Mouse (Mus musculus): ENCODE data around the gene Gm20425. TPM values are rescaled to one million over a fixed set of nuclear protein-coding genes. Genes with fewer than 3 reads are reported as not detected.
A peak's percentile ranks its signal among the peaks of the same experiment; 100 is the strongest.

Gm20425 gene
- polyA plus RNA-seq, 1 experiment from 2014 or later: 0.45 TPM

DNA sequence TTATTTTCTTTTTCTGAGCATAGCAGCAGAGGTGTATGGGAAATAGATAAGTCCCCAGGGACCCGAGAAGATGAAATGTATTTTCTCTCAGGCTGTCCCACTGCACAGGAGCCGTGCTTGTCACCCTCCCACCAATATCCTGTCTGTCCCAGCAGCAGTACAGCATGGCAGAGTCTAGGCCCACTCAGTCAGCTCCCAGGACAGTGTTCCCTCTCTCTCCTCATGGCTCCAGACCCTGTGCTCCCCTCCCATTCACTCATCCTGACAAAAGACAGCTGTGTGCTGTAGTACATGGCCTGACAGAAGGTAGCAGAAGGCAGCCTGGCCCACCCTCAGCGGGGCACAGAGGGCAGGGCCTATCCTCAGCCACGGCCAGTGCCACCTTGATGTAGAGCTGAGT, 86.2 kb downstream of the Gm20425 start:
- H3K27me3 ChIP-seq (replicated peaks; ENCODE audit: control insufficient read depth, insufficient read depth, low read length): no peaks in the 10 kb centered on the region
- no peak overlapping the region for H3K4me2 ChIP-seq (ENCODE audit: low read depth, low read length)
- no peak overlapping the region for H3K27ac ChIP-seq (replicated peaks; ENCODE audit: low read depth, low read length)
- ATAC-seq (ENCODE audit: low read depth) (peak; percentile 23; the same call in 1 of the 2 replicates), DNase-seq (ENCODE audit: low spot score) (no peak)
- no peaks in the 10 kb centered on the region for H3K36me3 ChIP-seq (ENCODE audit: control insufficient read depth, insufficient read depth, low read length)
- WGBS: 55% methylated on average over 3 of the region's 4 CpGs
- no peak overlapping the region for H3K4me3 ChIP-seq (ENCODE audit: low read depth, low read length)
- H3K9ac ChIP-seq (ENCODE audit: low read depth, low read length): no peak overlapping the region
- H3K9me3 ChIP-seq (ENCODE audit: control insufficient read depth, low read length): no peaks in the 10 kb centered on the region
- peaks cover 9% of the 10 kb centered on the region for H3K4me1 ChIP-seq (ENCODE audit: control insufficient read depth, insufficient read depth, low read length)

DNA sequence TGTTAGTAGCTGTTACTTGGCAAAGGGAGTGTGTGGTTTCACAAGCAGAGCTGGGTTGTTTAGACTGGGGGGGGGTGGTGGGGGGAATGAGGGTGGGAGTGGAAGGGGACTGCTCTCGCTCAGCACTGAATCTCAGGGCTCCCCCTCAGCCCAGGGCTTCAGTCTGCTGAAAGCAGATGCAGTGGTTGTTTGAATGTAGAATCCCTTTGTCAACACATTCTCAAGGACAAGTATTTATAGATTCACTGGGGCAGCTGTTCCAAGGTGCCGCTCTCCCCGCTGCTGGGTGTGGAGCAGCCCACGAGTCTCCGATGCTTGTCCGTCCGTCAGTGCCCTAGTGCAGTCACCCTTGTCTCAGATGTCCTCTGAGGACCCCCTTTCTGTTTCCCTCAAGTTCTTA, 88.8 kb downstream of the Gm20425 start:
- WGBS: 86% methylated on average over 7 of the region's 7 CpGs
- no peak for ATAC-seq (ENCODE audit: low read depth)

DNA sequence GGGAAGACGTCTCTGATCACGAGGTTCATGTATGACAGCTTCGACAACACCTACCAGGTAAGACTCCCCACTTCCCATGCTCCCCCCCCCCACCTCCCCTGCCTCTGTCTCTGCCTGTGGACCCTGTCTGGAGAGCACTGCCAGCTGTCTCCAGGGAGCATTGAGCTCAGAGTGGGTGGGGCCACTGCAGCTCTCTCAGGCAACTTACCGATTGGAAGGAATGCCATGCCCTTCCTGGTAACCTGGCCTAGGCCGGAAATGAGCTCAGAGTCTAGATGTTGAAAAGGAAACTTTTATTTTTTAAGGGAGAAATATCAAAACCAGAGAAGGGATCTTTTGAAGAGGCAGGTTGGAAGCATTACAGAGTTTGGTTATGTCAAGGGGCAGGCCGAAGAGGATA, 89.7 kb downstream of the Gm20425 start:
- no peaks in the 10 kb centered on the region for H3K36me3 ChIP-seq (ENCODE audit: control insufficient read depth, insufficient read depth, low read length)
- no peak overlapping the region for H3K27ac ChIP-seq (replicated peaks; ENCODE audit: low read depth, low read length)
- no peak overlapping the region for H3K9ac ChIP-seq (ENCODE audit: low read depth, low read length)
- no peak overlapping the region for H3K4me3 ChIP-seq (ENCODE audit: low read depth, low read length)
- H3K4me1 ChIP-seq (ENCODE audit: control insufficient read depth, insufficient read depth, low read length): peaks cover 5% of the 10 kb centered on the region
- WGBS: 71% methylated on average over 6 of the region's 6 CpGs
- no peak for DNase-seq (ENCODE audit: low spot score)
- no peaks in the 10 kb centered on the region for H3K9me3 ChIP-seq (ENCODE audit: control insufficient read depth, low read length)
- no peak for ATAC-seq (ENCODE audit: low read depth)
- H3K27me3 ChIP-seq (replicated peaks; ENCODE audit: control insufficient read depth, insufficient read depth, low read length): no peaks in the 10 kb centered on the region
- no peak overlapping the region for H3K4me2 ChIP-seq (ENCODE audit: low read depth, low read length)

More for the DNA sequence above, 88.8 kb downstream of the Gm20425 start:
- no peak overlapping the region for H3K27ac ChIP-seq (replicated peaks; ENCODE audit: low read depth, low read length)
- H3K4me3 ChIP-seq (ENCODE audit: low read depth, low read length): no peak overlapping the region
- H3K9me3 ChIP-seq (ENCODE audit: control insufficient read depth, low read length): no peaks in the 10 kb centered on the region
- no peak overlapping the region for H3K4me2 ChIP-seq (ENCODE audit: low read depth, low read length)
- no peak for DNase-seq (ENCODE audit: low spot score)
- no peaks in the 10 kb centered on the region for H3K36me3 ChIP-seq (ENCODE audit: control insufficient read depth, insufficient read depth, low read length)
- H3K4me1 ChIP-seq (ENCODE audit: control insufficient read depth, insufficient read depth, low read length): peaks cover 9% of the 10 kb centered on the region
- no peaks in the 10 kb centered on the region for H3K27me3 ChIP-seq (replicated peaks; ENCODE audit: control insufficient read depth, insufficient read depth, low read length)
- no peak overlapping the region for H3K9ac ChIP-seq (ENCODE audit: low read depth, low read length)

Other genes starting within 250 kb of the Gm20425 start
- 8.8 and 10.0 TPM in 2 replicates for gene Slco2a1, start 241.6 kb downstream of the Gm20425 start, polyA plus RNA-seq (2014; fragmentation: Nextera tagmentation; extraction: Ambion mirVana)
- gene Rab6b, start 118.5 kb downstream of the Gm20425 start, polyA plus RNA-seq (2014; fragmentation: Nextera tagmentation; extraction: Ambion mirVana): 7.3 and 8.3 TPM in 2 replicates
- 70.9 and 73.5 TPM in 2 replicates for gene Srprb, start 28.2 kb downstream of the Gm20425 start, polyA plus RNA-seq (2014; fragmentation: Nextera tagmentation; extraction: Ambion mirVana)
- gene Trf, start 137 bp upstream of the Gm20425 start, polyA plus RNA-seq (2014; fragmentation: Nextera tagmentation; extraction: Ambion mirVana): 34.1 and 35.4 TPM in 2 replicates
- gene 1300017J02Rik, start 74.8 kb upstream of the Gm20425 start, polyA plus RNA-seq (2014; fragmentation: Nextera tagmentation; extraction: Ambion mirVana): 0.67 and 0.71 TPM in 2 replicates
- 56.5 and 63.2 TPM in 2 replicates for gene Topbp1, start 74.9 kb upstream of the Gm20425 start, polyA plus RNA-seq (2014; fragmentation: Nextera tagmentation; extraction: Ambion mirVana)
- 92.7 and 94.0 TPM in 2 replicates for gene Cdv3, start 135.5 kb upstream of the Gm20425 start, polyA plus RNA-seq (2014; fragmentation: Nextera tagmentation; extraction: Ambion mirVana)

Data from embryonic facial prominence, embryonic 14.5 days (tissue).